Mouse (Mus musculus) E14TG2a.4 (cell line): ENCODE data around the gene Maml3.

Source experiments
- CTCF ChIP-seq: conservative IDR thresholded peaks from 2 replicates; pipeline ENCODE4 v1.5.1; 2014; ENCODE audit warnings: low read length
- NANOG ChIP-seq: IDR thresholded peaks from 2 replicates; pipeline ENCODE4 v1.6.1; 2014; ENCODE audit warnings: borderline replicate concordance, low read length, mixed read lengths

DNA sequence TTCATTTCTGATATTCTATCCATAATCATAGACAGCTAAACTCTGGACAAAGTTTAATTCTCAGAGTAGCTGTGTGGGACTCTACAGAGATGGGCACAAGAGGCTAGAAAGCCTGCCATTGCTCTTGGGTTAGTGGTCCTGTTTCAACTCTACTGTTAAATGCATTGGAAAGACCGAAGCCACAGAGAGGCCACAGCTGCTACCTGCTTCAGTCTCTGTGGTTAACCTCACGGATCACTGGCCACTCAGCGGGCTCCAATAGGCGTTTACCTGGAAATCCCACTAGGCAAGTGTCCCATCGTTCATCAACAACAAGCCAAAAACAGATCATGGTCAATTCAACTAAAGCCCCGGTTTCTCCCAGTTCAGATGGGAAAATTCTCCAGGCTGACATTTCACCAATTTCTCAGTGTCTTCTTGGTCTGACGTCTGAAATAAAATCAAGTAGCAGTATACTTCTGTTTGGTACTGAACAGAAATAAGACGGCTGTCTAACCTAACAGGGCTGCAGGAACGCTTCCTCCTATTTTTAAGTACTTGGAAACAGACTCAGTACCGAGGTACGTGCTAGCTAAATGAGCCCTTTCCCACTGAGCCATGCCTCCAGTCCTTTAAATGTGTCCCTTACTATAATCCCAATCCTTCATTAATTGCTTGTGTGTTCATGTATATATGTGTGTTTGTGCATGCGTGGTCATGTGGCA lies 339.5 kb downstream of the Maml3 start:
- no peak for TF ChIP-seq CTCF
- no peak for TF ChIP-seq NANOG
